Comparison of ENCODE assay signal across 12 mouse cellular contexts in the genomic region with DNA sequence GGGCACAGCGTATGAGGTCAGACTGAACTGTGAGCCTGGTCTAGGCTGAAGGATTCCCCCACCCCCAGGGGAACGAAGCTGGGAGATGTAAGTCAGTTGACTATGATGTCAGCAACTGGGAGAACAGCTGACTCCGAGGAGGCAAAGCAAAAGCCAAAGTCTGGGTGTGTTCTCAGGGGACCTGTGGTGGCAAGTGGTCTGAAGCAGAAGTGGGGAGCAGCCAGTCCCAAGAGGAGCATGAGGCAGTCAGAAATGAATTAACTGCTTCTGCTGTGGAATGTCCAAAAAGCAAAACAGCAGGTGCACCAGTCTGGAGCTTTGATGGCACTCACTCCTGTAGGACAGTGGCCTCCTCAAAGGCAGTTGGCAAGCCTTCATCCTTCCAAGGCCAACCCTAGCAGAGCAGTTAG. TPM values are rescaled to one million over a fixed set of nuclear protein-coding genes. Genes with fewer than 3 reads are reported as not detected.
DNase-seq lines count a peak whose midpoint lies in the region; ATAC-seq and TF ChIP-seq lines count a peak whose summit lies in the region.
"Had no signal": no experiment of that assay in that cellular context is flagged by ENCODE, and none has a peak within 500 bp of the region (broad histone marks: within the 10 kb centered on the region; RNA-seq: fewer than 3 reads in every experiment).

No protein-coding gene starts in this region.

- no peak for TF ChIP-seq CTCF in intestine, postnatal 0 days (IDR thresholded peaks at IDR 0.05; ENCODE audit: low read depth)

- no peak for ATAC-seq in hindbrain, embryonic 12.5 days (ENCODE audit: low FRiP score)
- no peak for ATAC-seq in intestine, postnatal 0 days

- H3K36me3 ChIP-seq in heart, embryonic 10.5 days = no peaks in the 10 kb centered on the region; the same call in 1 of the 2 replicates
- no peaks in the 10 kb centered on the region for H3K36me3 ChIP-seq in hindbrain, embryonic 12.5 days
- no peaks in the 10 kb centered on the region for H3K36me3 ChIP-seq in intestine, postnatal 0 days (ENCODE audit: control insufficient read depth, insufficient read depth)
- H3K36me3 ChIP-seq: limb, embryonic 10.5 days had no signal

- H3K4me3 ChIP-seq in heart, embryonic 10.5 days = no peak overlapping the region
- no peak overlapping the region for H3K4me3 ChIP-seq in hindbrain, embryonic 12.5 days
- H3K4me3 ChIP-seq in intestine, postnatal 0 days (ENCODE audit: low read depth, low read length) = no peak overlapping the region
- H3K4me3 ChIP-seq: heart, embryonic 13.5 days; limb, embryonic 10.5 days had no signal

- DNase-seq in heart, adult 18-20 months = peak; percentile 54 to 70
- DNase-seq in heart, embryonic 10.5 days (ENCODE audit: low spot score) = no peak
- DNase-seq in A20 (ENCODE audit: low read depth, low spot score) = peak; percentile 50
- DNase-seq in cerebellum, adult 11 months = peak; percentile 37
- DNase-seq in heart, postnatal 36 days = peak; percentile 36 to 47
- no peak for DNase-seq in left cerebral cortex, postnatal 4 days
- DNase-seq: adrenal gland, postnatal 10 days had no signal

- no peaks in the 10 kb centered on the region for H3K4me1 ChIP-seq in heart, embryonic 10.5 days
- peaks cover 5% of the 10 kb centered on the region; the same call in 1 of the 2 replicates for H3K4me1 ChIP-seq in hindbrain, embryonic 12.5 days
- H3K4me1 ChIP-seq in intestine, postnatal 0 days (replicated peaks; ENCODE audit: control insufficient read depth, insufficient read depth, low read length) = no peaks in the 10 kb centered on the region
- H3K4me1 ChIP-seq: limb, embryonic 10.5 days had no signal

- WGBS in heart, embryonic 10.5 days = 59% methylated on average over 3 of the region's 3 CpGs
- 75% methylated on average over 3 of the region's 3 CpGs for WGBS in hindbrain, embryonic 12.5 days
- WGBS in intestine, postnatal 0 days = 66% methylated on average over 3 of the region's 3 CpGs

- H3K9me3 ChIP-seq in heart, embryonic 10.5 days = no peaks in the 10 kb centered on the region
- no peaks in the 10 kb centered on the region for H3K9me3 ChIP-seq in hindbrain, embryonic 12.5 days (replicated peaks)
- H3K9me3 ChIP-seq in intestine, postnatal 0 days (ENCODE audit: control insufficient read depth) = no peaks in the 10 kb centered on the region
- H3K9me3 ChIP-seq: limb, embryonic 10.5 days had no signal

- H3K9ac ChIP-seq in hindbrain, embryonic 12.5 days = no peak overlapping the region
- no peak overlapping the region for H3K9ac ChIP-seq in intestine, postnatal 0 days (ENCODE audit: low read depth, low read length)
- H3K9ac ChIP-seq: heart, embryonic 13.5 days had no signal

- H3K27ac ChIP-seq in heart, embryonic 10.5 days = no peak overlapping the region
- no peak overlapping the region for H3K27ac ChIP-seq in hindbrain, embryonic 12.5 days
- no peak overlapping the region for H3K27ac ChIP-seq in intestine, postnatal 0 days (ENCODE audit: low read depth, low read length)
- H3K27ac ChIP-seq: heart, embryonic 13.5 days; kidney, postnatal 0 days; limb, embryonic 10.5 days had no signal

- no peaks in the 10 kb centered on the region for H3K27me3 ChIP-seq in heart, embryonic 10.5 days (ENCODE audit: insufficient read depth, poor library complexity, severe bottlenecking)
- no peaks in the 10 kb centered on the region for H3K27me3 ChIP-seq in hindbrain, embryonic 12.5 days
- H3K27me3 ChIP-seq in intestine, postnatal 0 days (replicated peaks; ENCODE audit: control insufficient read depth, insufficient read depth, low read length) = no peaks in the 10 kb centered on the region
- H3K27me3 ChIP-seq: heart, embryonic 13.5 days had no signal

- intact Hi-C loops in heart, postnatal 36 days (cut with DNase I) = no loop called here
- intact Hi-C loops in left cerebral cortex, postnatal 4 days (cut with DNase I) = no loop called here

- H3K4me2 ChIP-seq in hindbrain, embryonic 12.5 days (replicated peaks) = no peak overlapping the region
- no peak overlapping the region for H3K4me2 ChIP-seq in intestine, postnatal 0 days (replicated peaks; ENCODE audit: low read depth)
- H3K4me2 ChIP-seq: heart, embryonic 13.5 days had no signal

RNA-seq across cellular contexts. Expression of gene Rftn1, which starts 7.9 kb away (rescaled TPM):
- total RNA-seq in heart, adult 18-20 months (2021) = 10 to 100 TPM; 52.1 to 53.3 TPM
- polyA plus RNA-seq in heart, embryonic 10.5 days (2016; fragmentation: Nextera tagmentation; extraction: Ambion mirVana) = 9.2 and 10.9 TPM in 2 replicates
- total RNA-seq in heart, postnatal 36 days (2021) = 10 to 100 TPM; 49.0 to 57.1 TPM
- total RNA-seq in left cerebral cortex, postnatal 4 days (2021) = 10 to 100 TPM; 13.5 to 19.9 TPM
- polyA plus RNA-seq in hindbrain, embryonic 12.5 days (2016; fragmentation: Nextera tagmentation; extraction: Ambion mirVana) = 8.3 and 10.4 TPM in 2 replicates
- 6.9 and 7.1 TPM in 2 replicates for polyA plus RNA-seq in intestine, postnatal 0 days (2015; fragmentation: Nextera tagmentation; extraction: Ambion mirVana)

Comparison
In these comparisons a context has a peak if more than half of its experiments do, and no peak if none do; other contexts are left out.
1. DNase-seq: peak in heart, adult 18-20 months (2 of 2), A20 (single experiment), cerebellum, adult 11 months (single experiment) and heart, postnatal 36 days (2 of 2); none in heart, embryonic 10.5 days (single experiment) and left cerebral cortex, postnatal 4 days (single experiment).